Mouse (Mus musculus): Measurements from ENCODE around the gene Clrn1. TPM values are rescaled to one million over a fixed set of nuclear protein-coding genes. Genes with fewer than 3 reads are reported as not detected.
"Not testable (repeated sequence)": the region's sequence is repeated elsewhere in the genome, so short reads cannot be mapped to it uniquely, and the experiment has no call there.

Gene Clrn1
- polyA plus RNA-seq, 1 experiment from 2014 or later = 0.68 TPM

- H3K4me3 ChIP-seq = no peak overlapping the region
- 0 out of 2 replicates have a peak, but pooled peaks cover 4% of the 10 kb centered on the region for H3K27me3 ChIP-seq (replicated peaks)
- peak; percentile 43; the same call in 1 of the 2 replicates for ATAC-seq (ENCODE audit: low FRiP score, low read depth)
- H3K36me3 ChIP-seq = no peaks in the 10 kb centered on the region
- peaks cover 12% of the 10 kb centered on the region; the same call in 1 of the 2 replicates for H3K4me1 ChIP-seq
- no peaks in the 10 kb centered on the region for H3K9me3 ChIP-seq
- H3K27ac ChIP-seq = no peak overlapping the region
- H3K4me2 ChIP-seq (replicated peaks) = no peak overlapping the region
- no peak overlapping the region for H3K9ac ChIP-seq
Measured at GRCm38 (mm10) chr3:58883511-58883907, 1.6 kb downstream of the Clrn1 start.

GRCm38 (mm10) chr3:58882878-58883510 lies 2.1 kb downstream of the Clrn1 start:
- Histone ChIP-seq H3K9me3 (no peaks in the 10 kb centered on the region), H3K4me1 (peaks cover 12% of the 10 kb centered on the region; the same call in 1 of the 2 replicates), H3K4me3 (no peak overlapping the region), H3K27me3 (replicated peaks) (0 out of 2 replicates have a peak, but pooled peaks cover under 1% of the 10 kb centered on the region), H3K4me2 (replicated peaks) (no peak overlapping the region), H3K27ac (no peak overlapping the region), H3K36me3 (no peaks in the 10 kb centered on the region), H3K9ac (no peak overlapping the region)
- WGBS = 18% methylated on average over 8 of the region's 8 CpGs
- ATAC-seq (ENCODE audit: low FRiP score, low read depth) = peak; percentile 27; the same call in 1 of the 2 replicates

DNA sequence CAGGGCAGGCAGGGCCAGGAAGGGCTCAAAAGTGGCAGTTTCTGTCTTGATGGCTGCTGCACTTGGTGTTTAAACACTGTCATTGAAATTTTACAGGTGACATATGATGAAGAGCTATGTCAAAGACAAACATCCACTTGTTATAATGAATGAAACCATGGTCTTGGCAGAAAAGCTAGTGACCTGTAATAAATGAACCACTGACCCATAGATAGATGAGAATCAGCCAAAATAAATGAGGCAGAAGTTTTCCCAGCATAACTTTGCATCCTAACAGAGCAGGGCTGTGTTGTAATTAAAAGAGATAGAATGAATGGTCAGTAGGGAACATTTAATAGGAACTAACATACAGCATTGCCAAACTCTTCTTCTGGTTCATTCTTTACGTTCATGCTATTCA lies 4.1 kb downstream of the Clrn1 start:
- no peak for ATAC-seq (ENCODE audit: low FRiP score, low read depth)
- Histone ChIP-seq H3K27ac (no peak overlapping the region), H3K4me3 (no peak overlapping the region), H3K4me2 (replicated peaks) (no peak overlapping the region), H3K4me1 (peaks cover 12% of the 10 kb centered on the region; the same call in 1 of the 2 replicates), H3K9ac (no peak overlapping the region), H3K9me3 (no peaks in the 10 kb centered on the region), H3K36me3 (no peaks in the 10 kb centered on the region), H3K27me3 (replicated peaks) (no peaks in the 10 kb centered on the region)
- WGBS = 23% methylated on average over 1 of the region's 1 CpGs

- 74% methylated on average over 2 of the region's 2 CpGs for WGBS
Measured at GRCm38 (mm10) chr3:58880181-58880580, 5.0 kb downstream of the Clrn1 start.

GRCm38 (mm10) chr3:58871882-58872281 lies 13.3 kb downstream of the Clrn1 start:
- WGBS = 80% methylated on average over 2 of the region's 2 CpGs
- H3K9ac ChIP-seq; H3K4me3 ChIP-seq; ATAC-seq (ENCODE audit: low FRiP score, low read depth); H3K9me3 ChIP-seq; H3K4me1 ChIP-seq; H3K27ac ChIP-seq; H3K4me2 ChIP-seq (replicated peaks); H3K36me3 ChIP-seq; H3K27me3 ChIP-seq (replicated peaks): not testable (repeated sequence)

More at GRCm38 (mm10) chr3:58880181-58880580, 5.0 kb downstream of the Clrn1 start:
- H3K9me3 ChIP-seq = no peaks in the 10 kb centered on the region
- H3K9ac ChIP-seq = no peak overlapping the region
- no peak for ATAC-seq (ENCODE audit: low FRiP score, low read depth)
- H3K4me1 ChIP-seq = peaks cover 12% of the 10 kb centered on the region; the same call in 1 of the 2 replicates
- H3K27ac ChIP-seq = no peak overlapping the region
- no peak overlapping the region for H3K4me3 ChIP-seq
- no peaks in the 10 kb centered on the region for H3K27me3 ChIP-seq (replicated peaks)
- H3K36me3 ChIP-seq = no peaks in the 10 kb centered on the region
- no peak overlapping the region for H3K4me2 ChIP-seq (replicated peaks)

- no peak overlapping the region for H3K27ac ChIP-seq
- no peak overlapping the region for H3K4me2 ChIP-seq (replicated peaks)
- H3K27me3 ChIP-seq (replicated peaks) = no peaks in the 10 kb centered on the region
- H3K4me1 ChIP-seq = no peaks in the 10 kb centered on the region
- peak; percentile 33; the same call in 1 of the 2 replicates for ATAC-seq (ENCODE audit: low FRiP score, low read depth)
- 50% methylated on average over 7 of the region's 7 CpGs for WGBS
- H3K36me3 ChIP-seq = no peaks in the 10 kb centered on the region
- H3K9me3 ChIP-seq = no peaks in the 10 kb centered on the region
- no peak overlapping the region for H3K9ac ChIP-seq
- H3K4me3 ChIP-seq = no peak overlapping the region
Measured at GRCm38 (mm10) chr3:58865690-58866089, 19.4 kb downstream of the Clrn1 start.

DNA sequence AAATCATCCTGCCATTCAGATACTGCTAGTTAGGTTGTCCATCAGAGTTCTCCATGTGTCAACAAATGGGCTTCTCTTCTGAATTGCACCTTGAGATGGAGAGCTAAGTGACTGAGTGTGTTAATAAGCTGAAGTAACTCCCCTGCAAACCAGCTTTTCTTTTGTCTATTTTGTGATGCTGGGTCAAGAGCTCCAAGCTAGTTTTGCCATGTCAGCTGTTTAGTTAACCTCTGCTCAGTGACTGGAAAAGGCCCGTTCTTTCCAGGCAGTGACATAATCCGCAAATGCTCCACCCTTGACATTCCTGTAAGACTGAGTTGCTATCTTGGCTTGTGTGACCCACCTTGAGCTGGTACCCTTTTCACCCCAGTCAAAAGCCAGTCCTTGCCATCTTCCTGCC lies 22.2 kb downstream of the Clrn1 start:
- no peak for ATAC-seq (ENCODE audit: low FRiP score, low read depth)
- 86% methylated on average over 2 of the region's 2 CpGs for WGBS

DNA sequence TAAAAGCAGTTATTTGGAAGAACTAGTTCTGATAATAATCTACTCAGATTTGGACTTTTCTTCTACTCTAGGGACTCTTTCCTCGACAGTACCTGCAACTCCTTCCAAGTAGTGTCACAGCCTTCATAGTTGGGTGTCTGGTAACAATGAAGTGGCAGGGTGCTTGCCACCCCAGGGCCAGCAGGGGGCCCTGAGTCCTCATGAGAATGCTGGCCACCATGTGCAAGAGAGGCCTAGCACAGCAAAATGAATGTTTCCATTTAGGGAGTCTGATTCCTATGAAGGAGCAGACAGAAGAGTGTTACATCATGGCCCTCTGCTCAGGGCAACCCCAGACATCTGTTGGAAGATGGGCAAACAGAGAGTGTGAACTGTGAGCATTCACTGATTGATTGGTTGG lies 41.7 kb downstream of the Clrn1 start:
- Histone ChIP-seq H3K27ac (no peak overlapping the region), H3K9me3 (no peaks in the 10 kb centered on the region), H3K27me3 (replicated peaks) (no peaks in the 10 kb centered on the region), H3K9ac (no peak overlapping the region), H3K4me1 (no peaks in the 10 kb centered on the region), H3K4me3 (no peak overlapping the region), H3K36me3 (no peaks in the 10 kb centered on the region), H3K4me2 (replicated peaks) (no peak overlapping the region)
- 0 out of 2 replicates have a peak, but pooled peaks have one; percentile 21 for ATAC-seq (ENCODE audit: low FRiP score, low read depth)
- 70% methylated on average over 1 of the region's 1 CpGs for WGBS

More for the DNA sequence above, 22.2 kb downstream of the Clrn1 start:
- Histone ChIP-seq H3K9ac (no peak overlapping the region), H3K4me1 (no peaks in the 10 kb centered on the region), H3K36me3 (no peaks in the 10 kb centered on the region), H3K4me2 (replicated peaks) (no peak overlapping the region), H3K4me3 (no peak overlapping the region), H3K27ac (no peak overlapping the region), H3K27me3 (replicated peaks) (no peaks in the 10 kb centered on the region), H3K9me3 (no peaks in the 10 kb centered on the region)

- Histone ChIP-seq H3K4me2 (replicated peaks) (no peak overlapping the region), H3K4me1 (no peaks in the 10 kb centered on the region), H3K9ac (no peak overlapping the region), H3K9me3 (no peaks in the 10 kb centered on the region), H3K4me3 (no peak overlapping the region), H3K27ac (no peak overlapping the region), H3K36me3 (no peaks in the 10 kb centered on the region), H3K27me3 (replicated peaks) (no peaks in the 10 kb centered on the region)
- ATAC-seq (ENCODE audit: low FRiP score, low read depth) = no peak
- 85% methylated on average over 5 of the region's 5 CpGs for WGBS
Measured at GRCm38 (mm10) chr3:58833442-58834160, 51.5 kb downstream of the Clrn1 start.

- no peak overlapping the region for H3K4me3 ChIP-seq
- 85% methylated on average over 2 of the region's 2 CpGs for WGBS
- no peaks in the 10 kb centered on the region for H3K27me3 ChIP-seq (replicated peaks)
Measured at GRCm38 (mm10) chr3:58832888-58833287, 52.3 kb downstream of the Clrn1 start.

DNA sequence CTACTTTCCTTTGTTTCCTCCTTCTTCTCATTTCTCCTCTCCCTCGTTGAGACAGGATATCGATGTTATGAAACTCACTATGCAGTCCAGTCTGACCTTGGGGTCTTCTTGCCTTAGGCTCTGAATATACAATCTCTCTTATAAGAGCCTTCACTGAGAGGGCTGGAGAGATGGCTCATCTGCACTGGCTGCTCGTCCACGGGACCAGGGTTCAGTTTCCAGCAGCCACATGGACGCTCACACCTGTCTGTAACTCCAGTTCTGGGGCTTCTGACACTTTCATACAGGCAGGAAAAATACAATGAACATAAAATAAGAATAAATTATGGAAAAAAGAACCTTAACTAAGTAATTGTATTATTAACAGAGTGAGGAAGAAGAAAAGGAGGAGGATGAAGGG lies 53.6 kb downstream of the Clrn1 start:
- Histone ChIP-seq H3K27ac (no peak overlapping the region), H3K27me3 (replicated peaks) (no peaks in the 10 kb centered on the region), H3K4me2 (replicated peaks) (no peak overlapping the region), H3K9me3 (no peaks in the 10 kb centered on the region), H3K4me3 (no peak overlapping the region), H3K4me1 (no peaks in the 10 kb centered on the region), H3K36me3 (no peaks in the 10 kb centered on the region), H3K9ac (no peak overlapping the region)
- WGBS = 90% methylated on average over 5 of the region's 5 CpGs
- ATAC-seq (ENCODE audit: low FRiP score, low read depth) = no peak

More at GRCm38 (mm10) chr3:58832888-58833287, 52.3 kb downstream of the Clrn1 start:
- Histone ChIP-seq H3K36me3 (no peaks in the 10 kb centered on the region), H3K9me3 (no peaks in the 10 kb centered on the region), H3K4me1 (no peaks in the 10 kb centered on the region), H3K4me2 (replicated peaks) (no peak overlapping the region), H3K27ac (no peak overlapping the region), H3K9ac (no peak overlapping the region)
- ATAC-seq (ENCODE audit: low FRiP score, low read depth) = no peak

- H3K9me3 ChIP-seq = no peaks in the 10 kb centered on the region
- H3K4me2 ChIP-seq (replicated peaks) = no peak overlapping the region
- ATAC-seq (ENCODE audit: low FRiP score, low read depth) = no peak
- H3K9ac ChIP-seq = no peak overlapping the region
- no peaks in the 10 kb centered on the region for H3K4me1 ChIP-seq
- H3K27me3 ChIP-seq (replicated peaks) = no peaks in the 10 kb centered on the region
- 93% methylated on average over 1 of the region's 1 CpGs for WGBS
- no peak overlapping the region for H3K27ac ChIP-seq
- no peak overlapping the region for H3K4me3 ChIP-seq
- no peaks in the 10 kb centered on the region for H3K36me3 ChIP-seq
Measured at GRCm38 (mm10) chr3:58829926-58830325, 55.2 kb downstream of the Clrn1 start.
